Mouse (Mus musculus): ENCODE data around the gene Acsl4. TPM values are rescaled to one million over a fixed set of nuclear protein-coding genes. Genes with fewer than 3 reads are reported as not detected.

Acsl4 gene
- polyA plus RNA-seq, 1 experiment from 2014 or later: 23.7 TPM

GRCm38 (mm10) chrX:142325760-142326159 is 64.6 kb downstream of the Acsl4 start:
- 71% methylated on average over 2 of the region's 2 CpGs for WGBS
- peak; percentile 26 for DNase-seq
- ATAC-seq (ENCODE audit: low FRiP score, low TSS enrichment): no peak
- no peaks in the 10 kb centered on the region for H3K27me3 ChIP-seq (ENCODE audit: control insufficient read depth, insufficient read depth, low read length)
- no peaks in the 10 kb centered on the region for H3K9me3 ChIP-seq (ENCODE audit: control insufficient read depth, low read length)
- no peak overlapping the region for H3K9ac ChIP-seq (replicated peaks; ENCODE audit: low read length)
- H3K36me3 ChIP-seq (ENCODE audit: control insufficient read depth, insufficient read depth, low read length): no peaks in the 10 kb centered on the region
- H3K4me1 ChIP-seq (ENCODE audit: control insufficient read depth, insufficient read depth, low read length): no peaks in the 10 kb centered on the region
- H3K4me3 ChIP-seq (replicated peaks; ENCODE audit: low read depth, low read length): no peak overlapping the region
- no peak overlapping the region for H3K27ac ChIP-seq (replicated peaks; ENCODE audit: low read depth, low read length)
- no peak overlapping the region for H3K4me2 ChIP-seq (ENCODE audit: low read length)

DNA sequence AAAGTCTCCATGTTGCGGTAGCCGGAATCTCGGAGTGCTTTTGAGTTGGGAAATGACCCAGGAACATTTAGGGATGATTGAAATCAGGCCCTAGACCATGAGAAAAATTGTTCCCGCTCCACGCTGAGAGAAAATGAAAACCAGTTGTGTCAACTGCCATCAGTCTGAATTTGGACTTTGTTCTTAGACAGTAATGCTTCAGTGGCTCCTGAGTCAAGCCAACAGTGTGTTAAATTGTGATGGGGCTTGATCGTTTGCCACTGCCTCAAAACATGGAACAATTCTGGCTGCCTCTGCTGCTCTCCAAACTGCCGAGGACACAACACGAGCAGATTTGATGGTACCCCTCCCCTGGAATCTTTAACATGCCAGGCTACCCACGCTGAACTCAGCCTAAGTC is 74.2 kb downstream of the Acsl4 start:
- no peaks in the 10 kb centered on the region for H3K4me1 ChIP-seq (ENCODE audit: control insufficient read depth, insufficient read depth, low read length)
- H3K9ac ChIP-seq (replicated peaks; ENCODE audit: low read length): no peak overlapping the region
- H3K36me3 ChIP-seq (ENCODE audit: control insufficient read depth, insufficient read depth, low read length): no peaks in the 10 kb centered on the region
- no peak overlapping the region for H3K4me3 ChIP-seq (replicated peaks; ENCODE audit: low read depth, low read length)
- H3K27me3 ChIP-seq (ENCODE audit: control insufficient read depth, insufficient read depth, low read length): no peaks in the 10 kb centered on the region
- no peak for DNase-seq
- 80% methylated on average over 9 of the region's 9 CpGs for WGBS
- H3K4me2 ChIP-seq (ENCODE audit: low read length): no peak overlapping the region
- no peak overlapping the region for H3K27ac ChIP-seq (replicated peaks; ENCODE audit: low read depth, low read length)
- ATAC-seq (ENCODE audit: low FRiP score, low TSS enrichment): no peak
- H3K9me3 ChIP-seq (ENCODE audit: control insufficient read depth, low read length): no peaks in the 10 kb centered on the region

GRCm38 (mm10) chrX:142315270-142315669 is 75.1 kb downstream of the Acsl4 start:
- no peak for DNase-seq
- no peaks in the 10 kb centered on the region for H3K9me3 ChIP-seq (ENCODE audit: control insufficient read depth, low read length)
- no peaks in the 10 kb centered on the region for H3K4me1 ChIP-seq (ENCODE audit: control insufficient read depth, insufficient read depth, low read length)
- no peaks in the 10 kb centered on the region for H3K36me3 ChIP-seq (ENCODE audit: control insufficient read depth, insufficient read depth, low read length)
- ATAC-seq (ENCODE audit: low FRiP score, low TSS enrichment): no peak
- H3K4me2 ChIP-seq (ENCODE audit: low read length): no peak overlapping the region
- H3K9ac ChIP-seq (replicated peaks; ENCODE audit: low read length): no peak overlapping the region
- H3K27ac ChIP-seq (replicated peaks; ENCODE audit: low read depth, low read length): no peak overlapping the region
- no peaks in the 10 kb centered on the region for H3K27me3 ChIP-seq (ENCODE audit: control insufficient read depth, insufficient read depth, low read length)
- no peak overlapping the region for H3K4me3 ChIP-seq (replicated peaks; ENCODE audit: low read depth, low read length)
- 79% methylated on average over 8 of the region's 8 CpGs for WGBS

DNA sequence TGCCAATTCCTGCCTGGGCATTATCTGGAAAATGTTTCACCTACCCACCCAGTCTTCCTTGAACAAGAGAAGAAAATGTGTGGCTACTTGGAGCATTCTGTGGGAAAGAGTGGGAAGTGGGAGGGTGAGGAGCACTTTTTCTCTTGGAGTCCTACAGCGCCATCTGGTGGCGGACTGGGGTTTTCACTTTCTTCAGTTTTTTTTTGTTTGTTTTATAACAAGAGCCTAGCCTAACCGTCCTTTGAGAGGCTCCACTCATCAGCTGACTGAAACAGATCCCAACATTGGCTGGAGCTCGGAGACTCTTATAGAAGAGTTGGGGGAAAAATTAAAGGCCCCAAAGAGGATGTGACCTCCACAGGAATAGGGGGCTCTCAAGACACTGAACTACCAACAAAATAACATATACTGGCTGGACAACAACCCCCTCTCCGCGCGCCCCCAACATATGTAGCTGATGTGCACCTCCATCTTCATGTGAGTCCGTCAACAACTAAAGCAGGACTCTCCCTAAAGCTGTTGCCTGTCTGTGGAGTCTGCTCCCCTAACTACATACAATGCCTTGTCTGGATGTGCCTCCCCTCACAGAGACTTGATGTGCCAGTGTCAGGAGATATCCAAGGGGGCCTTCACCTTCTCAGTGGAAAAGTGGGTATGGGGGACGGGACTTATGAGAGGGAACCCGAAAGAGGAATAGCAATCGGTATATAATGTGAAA is 75.9 kb downstream of the Acsl4 start:
- ATAC-seq (ENCODE audit: low FRiP score, low TSS enrichment) (0 out of 2 replicates have a peak, but pooled peaks have one; percentile 37), DNase-seq (peak; percentile 88)
- Histone ChIP-seq H3K9me3 (ENCODE audit: control insufficient read depth, low read length) (no peaks in the 10 kb centered on the region), H3K27ac (replicated peaks; ENCODE audit: low read depth, low read length) (no peak overlapping the region), H3K4me1 (ENCODE audit: control insufficient read depth, insufficient read depth, low read length) (no peaks in the 10 kb centered on the region), H3K27me3 (ENCODE audit: control insufficient read depth, insufficient read depth, low read length) (no peaks in the 10 kb centered on the region), H3K4me3 (replicated peaks; ENCODE audit: low read depth, low read length) (no peak overlapping the region), H3K4me2 (ENCODE audit: low read length) (peak overlapping the region; percentile 30; the same call in 1 of the 2 replicates), H3K36me3 (ENCODE audit: control insufficient read depth, insufficient read depth, low read length) (no peaks in the 10 kb centered on the region), H3K9ac (replicated peaks; ENCODE audit: low read length) (no peak overlapping the region)
- WGBS: 49% methylated on average over 11 of the region's 11 CpGs

GRCm38 (mm10) chrX:142310431-142310830 is 79.9 kb downstream of the Acsl4 start:
- no peak overlapping the region for H3K27ac ChIP-seq (replicated peaks; ENCODE audit: low read depth, low read length)
- peak; percentile 61 for DNase-seq
- no peaks in the 10 kb centered on the region for H3K27me3 ChIP-seq (ENCODE audit: control insufficient read depth, insufficient read depth, low read length)
- no peak overlapping the region for H3K4me3 ChIP-seq (replicated peaks; ENCODE audit: low read depth, low read length)
- no peak overlapping the region for H3K9ac ChIP-seq (replicated peaks; ENCODE audit: low read length)
- no peak for ATAC-seq (ENCODE audit: low FRiP score, low TSS enrichment)
- no peaks in the 10 kb centered on the region for H3K9me3 ChIP-seq (ENCODE audit: control insufficient read depth, low read length)
- H3K36me3 ChIP-seq (ENCODE audit: control insufficient read depth, insufficient read depth, low read length): no peaks in the 10 kb centered on the region
- 0 out of 2 replicates have a peak, but pooled peaks cover 2% of the 10 kb centered on the region for H3K4me1 ChIP-seq (ENCODE audit: control insufficient read depth, insufficient read depth, low read length)
- H3K4me2 ChIP-seq (ENCODE audit: low read length): no peak overlapping the region
- WGBS: 55% methylated on average over 5 of the region's 5 CpGs

DNA sequence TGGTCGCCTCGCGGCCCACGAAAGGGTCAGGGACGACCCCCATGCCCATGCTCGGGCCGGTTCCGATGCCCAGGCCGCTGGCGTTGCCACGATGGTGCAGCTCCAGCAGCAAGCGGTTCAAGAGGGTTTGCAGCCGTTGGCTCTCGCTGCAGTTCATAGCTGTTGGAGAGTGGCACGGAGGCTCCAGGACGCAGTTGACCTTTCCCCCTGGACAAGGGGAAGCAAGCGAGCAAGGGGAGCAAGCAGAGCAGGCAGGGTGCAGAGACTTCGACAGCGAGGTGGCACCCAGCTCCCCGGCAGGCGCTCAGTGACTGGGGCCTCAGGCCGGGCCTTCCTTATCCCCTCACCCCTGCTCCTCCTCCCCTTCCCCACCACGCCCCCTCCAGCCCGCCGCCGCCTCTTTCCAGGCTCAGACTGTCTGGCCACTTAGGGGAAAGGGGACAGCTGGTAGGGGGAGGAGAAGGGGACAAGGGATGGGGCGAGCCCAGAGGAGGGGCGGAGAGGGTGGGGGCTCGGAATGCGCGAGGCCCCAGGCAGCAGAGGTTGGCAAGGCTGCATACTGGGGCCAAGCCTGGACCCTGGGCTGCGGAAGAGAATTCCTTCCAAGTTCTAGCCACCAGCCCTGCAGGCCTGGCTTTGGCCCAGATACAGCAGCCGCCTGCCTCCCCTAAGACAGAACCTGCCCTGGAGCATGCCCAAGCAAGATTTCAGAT is 84.3 kb downstream of the Acsl4 start, which contains the start of gene Kcne1l:
TSS of gene Kcne1l (minus strand) at position 426 of the 713 bp plus-strand sequence.
- Histone ChIP-seq H3K4me1 (ENCODE audit: control insufficient read depth, insufficient read depth, low read length) (0 out of 2 replicates have a peak, but pooled peaks cover 2% of the 10 kb centered on the region), H3K27ac (replicated peaks; ENCODE audit: low read depth, low read length) (no peak within 1 kb of the TSS), H3K27me3 (ENCODE audit: control insufficient read depth, insufficient read depth, low read length) (peaks cover 4% of the 10 kb centered on the region; the same call in 1 of the 2 replicates), H3K9me3 (ENCODE audit: control insufficient read depth, low read length) (no peaks in the 10 kb centered on the region), H3K36me3 (ENCODE audit: control insufficient read depth, insufficient read depth, low read length) (no peaks in the 10 kb centered on the region), H3K9ac (replicated peaks; ENCODE audit: low read length) (no peak within 1 kb of the TSS), H3K4me2 (ENCODE audit: low read length) (peak within 1 kb of the TSS; percentile 49), H3K4me3 (replicated peaks; ENCODE audit: low read depth, low read length) (peak within 1 kb of the TSS; percentile 18)
- ATAC-seq (ENCODE audit: low FRiP score, low TSS enrichment) (peak; percentile 80), DNase-seq (peak; percentile 32)
- 34% methylated on average over 31 of the region's 33 CpGs for WGBS

DNA sequence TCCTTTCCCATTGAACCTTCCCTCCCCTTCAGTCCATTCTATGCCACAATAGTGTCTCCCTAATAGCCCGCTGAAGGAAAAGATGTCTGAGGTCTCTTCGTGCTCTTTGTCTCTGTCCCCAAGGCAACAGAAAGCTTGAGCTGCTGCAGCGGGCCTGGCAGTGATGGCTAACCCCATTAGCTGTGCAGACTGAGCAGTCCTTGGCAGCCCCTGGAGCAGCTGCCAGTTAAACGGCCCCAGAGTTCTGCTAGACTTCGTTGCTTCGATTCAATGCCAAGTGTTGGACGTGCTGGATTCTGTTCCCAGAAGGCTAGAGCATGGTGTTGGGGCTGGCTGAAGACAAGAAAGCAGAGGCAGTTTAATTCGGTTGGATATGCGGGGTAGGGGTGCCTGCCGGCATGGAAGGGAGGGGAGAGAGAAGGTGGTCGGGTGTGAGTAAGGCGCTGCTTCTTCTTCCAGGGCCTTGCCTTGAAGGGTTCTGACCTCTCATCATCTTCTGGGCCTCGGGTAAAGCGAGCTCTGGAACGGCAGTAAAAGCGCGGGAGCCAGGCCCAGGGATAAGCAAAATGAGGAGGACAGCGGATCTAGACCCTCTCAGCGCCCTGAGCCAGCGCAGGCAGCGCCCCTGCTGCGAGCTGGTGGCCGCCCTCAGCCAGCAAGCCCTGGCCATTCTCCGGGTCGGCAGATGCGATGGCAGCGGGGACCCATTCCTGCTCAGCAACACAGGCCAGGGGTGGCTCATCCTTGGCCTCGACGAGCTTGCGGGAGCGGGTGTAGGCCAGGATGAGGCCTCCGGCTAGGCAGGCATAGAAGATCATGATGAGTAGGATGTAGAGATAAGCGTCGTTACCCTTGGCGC is 85.1 kb downstream of the Acsl4 start:
- H3K27me3 ChIP-seq (ENCODE audit: control insufficient read depth, insufficient read depth, low read length): peaks cover 4% of the 10 kb centered on the region; the same call in 1 of the 2 replicates
- no peak overlapping the region for H3K9ac ChIP-seq (replicated peaks; ENCODE audit: low read length)
- ATAC-seq (ENCODE audit: low FRiP score, low TSS enrichment): peak; percentile 49
- H3K9me3 ChIP-seq (ENCODE audit: control insufficient read depth, low read length): no peaks in the 10 kb centered on the region
- no peaks in the 10 kb centered on the region for H3K36me3 ChIP-seq (ENCODE audit: control insufficient read depth, insufficient read depth, low read length)
- H3K4me1 ChIP-seq (ENCODE audit: control insufficient read depth, insufficient read depth, low read length): 0 out of 2 replicates have a peak, but pooled peaks cover 2% of the 10 kb centered on the region
- peak overlapping the region; percentile 49 for H3K4me2 ChIP-seq (ENCODE audit: low read length)
- H3K27ac ChIP-seq (replicated peaks; ENCODE audit: low read depth, low read length): no peak overlapping the region
- WGBS: 34% methylated on average over 35 of the region's 35 CpGs
- DNase-seq: peak; percentile 60
- peak overlapping the region; percentile 18 for H3K4me3 ChIP-seq (replicated peaks; ENCODE audit: low read depth, low read length)

DNA sequence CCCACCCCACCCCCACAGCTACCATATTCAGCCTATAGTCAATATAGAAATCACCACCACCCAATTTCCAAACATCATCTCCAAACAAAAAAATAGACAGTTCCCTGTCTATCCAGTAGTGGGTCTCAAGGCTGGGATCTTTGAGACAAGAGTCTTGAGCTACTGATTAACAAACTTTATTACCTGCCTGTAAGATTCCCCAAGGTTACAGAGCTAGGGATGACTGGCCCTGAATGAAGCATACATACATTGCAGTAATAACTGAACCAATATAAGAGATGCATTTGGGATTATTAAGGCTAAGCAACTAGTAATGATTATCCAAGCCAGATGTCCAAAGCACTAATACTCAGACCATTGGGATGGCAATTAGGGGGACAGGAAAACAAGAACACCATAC is 85.7 kb downstream of the Acsl4 start:
- Histone ChIP-seq H3K4me2 (ENCODE audit: low read length) (no peak overlapping the region), H3K9me3 (ENCODE audit: control insufficient read depth, low read length) (no peaks in the 10 kb centered on the region), H3K27me3 (ENCODE audit: control insufficient read depth, insufficient read depth, low read length) (peaks cover 4% of the 10 kb centered on the region; the same call in 1 of the 2 replicates), H3K4me1 (ENCODE audit: control insufficient read depth, insufficient read depth, low read length) (0 out of 2 replicates have a peak, but pooled peaks cover 2% of the 10 kb centered on the region), H3K36me3 (ENCODE audit: control insufficient read depth, insufficient read depth, low read length) (no peaks in the 10 kb centered on the region), H3K27ac (replicated peaks; ENCODE audit: low read depth, low read length) (no peak overlapping the region), H3K9ac (replicated peaks; ENCODE audit: low read length) (no peak overlapping the region), H3K4me3 (replicated peaks; ENCODE audit: low read depth, low read length) (no peak overlapping the region)
- DNase-seq (no peak), ATAC-seq (ENCODE audit: low FRiP score, low TSS enrichment) (no peak)
